Mouse (Mus musculus) ovary, postnatal 36 days (tissue): Measurements from ENCODE around the gene Ankrd44.

Source experiments
- DNase-seq: peaks from one replicate; pipeline ENCODE4 v3.0.0; 2022; ENCODE audit warnings: low spot score, mixed read lengths

Gene Ankrd44

GRCm38 (mm10) chr1:54762216-54762807 lies 163.9 kb downstream of the Ankrd44 start:
- DNase-seq: no peak

- DNase-seq: no peak
Measured at GRCm38 (mm10) chr1:54759841-54760240, 166.3 kb downstream of the Ankrd44 start.

- DNase-seq: no peak
Measured at GRCm38 (mm10) chr1:54757291-54757690, 168.9 kb downstream of the Ankrd44 start.

- DNase-seq: no peak
Measured at GRCm38 (mm10) chr1:54755690-54756365, 170.4 kb downstream of the Ankrd44 start.

- DNase-seq: no peak
Measured at GRCm38 (mm10) chr1:54749961-54750360, 176.2 kb downstream of the Ankrd44 start.

GRCm38 (mm10) chr1:54749516-54749915 lies 176.7 kb downstream of the Ankrd44 start:
- DNase-seq: no peak

- DNase-seq: no peak
Measured at GRCm38 (mm10) chr1:54747785-54748420, 178.3 kb downstream of the Ankrd44 start.

GRCm38 (mm10) chr1:54745666-54746065 lies 180.5 kb downstream of the Ankrd44 start:
- no peak for DNase-seq

GRCm38 (mm10) chr1:54744171-54744570 lies 182.0 kb downstream of the Ankrd44 start:
- DNase-seq: no peak

GRCm38 (mm10) chr1:54743072-54743471 lies 183.1 kb downstream of the Ankrd44 start:
- DNase-seq: no peak

GRCm38 (mm10) chr1:54740936-54741335 lies 185.3 kb downstream of the Ankrd44 start:
- DNase-seq: no peak

- no peak for DNase-seq
Measured at GRCm38 (mm10) chr1:54737472-54737871, 188.7 kb downstream of the Ankrd44 start.

GRCm38 (mm10) chr1:54734917-54735664 lies 191.1 kb downstream of the Ankrd44 start:
- DNase-seq: no peak

GRCm38 (mm10) chr1:54729316-54729715 lies 196.9 kb downstream of the Ankrd44 start:
- DNase-seq: no peak

GRCm38 (mm10) chr1:54726555-54726954 lies 199.6 kb downstream of the Ankrd44 start:
- no peak for DNase-seq

- no peak for DNase-seq
Measured at GRCm38 (mm10) chr1:54716921-54717320, 209.3 kb downstream of the Ankrd44 start.

GRCm38 (mm10) chr1:54715061-54715760 lies 211.0 kb downstream of the Ankrd44 start:
- DNase-seq: no peak

GRCm38 (mm10) chr1:54713231-54714173 lies 212.7 kb downstream of the Ankrd44 start:
- no peak for DNase-seq

- no peak for DNase-seq
Measured at GRCm38 (mm10) chr1:54711568-54711967, 214.6 kb downstream of the Ankrd44 start.

- no peak for DNase-seq
Measured at GRCm38 (mm10) chr1:54710550-54710949, 215.6 kb downstream of the Ankrd44 start.
